Mouse (Mus musculus) adrenal gland, adult 18-20 months (tissue): ENCODE results near the gene Mab21l3. TPM values are rescaled to one million over a fixed set of nuclear protein-coding genes. Genes with fewer than 3 reads are reported as not detected.

Source experiments
- DNase-seq, 2 experiments: peaks; one replicate each; pipeline ENCODE4 v3.0.0; 2021 to 2022; ENCODE audit warnings: low spot score in 2 of 2
- long read RNA-seq, 2 experiments: library from polyadenylated mRNA; stranded (forward); transcript quantifications; one replicate each; pipeline ENCODE4 v2.0.0; 2021
- total RNA-seq, 2 experiments: library from RNA; stranded (reverse); gene quantifications; 1 replicate in 1 of 2; 2 replicates in 1 of 2; pipeline ENCODE4 v1.2.3; 2021

Mab21l3 gene
- under 1 TPM; 0.13 to 0.22 TPM for total RNA-seq
- long read RNA-seq, experiment 1, partial matches to known transcripts: 0 of 1 reads
- long read RNA-seq, experiment 1, other reads (novel, unspliced or antisense): 0 of 1 reads
- long read RNA-seq, experiment 2: 0 reads

DNA sequence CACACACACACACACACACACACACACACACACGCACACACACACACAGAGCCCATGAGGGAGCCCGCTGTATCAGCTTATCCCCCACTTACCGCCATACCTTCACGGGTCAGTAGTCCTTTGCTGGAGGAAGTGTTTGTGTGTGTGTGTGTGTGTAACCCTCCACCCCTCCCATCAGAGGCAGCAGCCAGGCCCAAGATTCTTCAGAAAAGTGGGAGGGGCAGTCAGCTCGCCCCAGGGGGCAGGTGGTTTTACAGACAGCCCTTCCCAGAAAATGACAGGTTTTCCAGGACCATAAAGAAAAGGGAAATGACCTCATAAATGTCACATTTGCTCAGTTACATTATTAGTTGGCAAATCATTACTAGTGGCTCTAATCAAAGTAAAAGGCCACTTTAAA is at the start of gene Mab21l3:
Gene Mab21l3, minus strand, starts transcription at position 144 of the 400 bp plus-strand sequence.
- DNase-seq: no peak

DNA sequence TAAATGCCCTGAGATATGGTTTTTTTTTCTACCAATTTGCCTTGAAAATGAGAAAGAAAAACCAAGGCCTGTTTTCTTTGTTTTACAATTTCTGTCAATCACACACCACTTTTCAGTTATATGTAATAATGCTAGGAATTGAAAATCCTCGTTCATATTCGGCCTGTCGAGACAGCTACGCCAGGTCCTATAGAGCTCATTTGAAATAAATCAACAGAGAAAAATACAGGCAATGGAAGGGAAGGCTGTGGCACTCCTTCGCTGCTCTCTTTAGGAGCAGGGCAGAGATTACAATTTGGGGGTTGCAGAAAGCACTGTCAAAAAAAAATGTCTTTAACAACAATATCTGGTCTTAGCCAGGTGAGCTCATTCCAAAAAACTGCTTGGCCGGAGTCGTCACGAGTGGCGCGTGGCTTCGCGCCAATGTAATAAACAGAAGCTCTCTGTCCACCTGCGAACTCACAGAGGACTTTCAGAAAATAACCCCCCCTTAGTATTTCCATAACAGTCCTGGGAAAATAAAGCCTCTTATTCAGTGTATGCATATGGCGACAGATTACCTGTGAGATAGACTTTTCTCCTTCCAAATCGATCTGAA is 48.7 kb upstream of the Mab21l3 start:
- DNase-seq: no peak

DNA sequence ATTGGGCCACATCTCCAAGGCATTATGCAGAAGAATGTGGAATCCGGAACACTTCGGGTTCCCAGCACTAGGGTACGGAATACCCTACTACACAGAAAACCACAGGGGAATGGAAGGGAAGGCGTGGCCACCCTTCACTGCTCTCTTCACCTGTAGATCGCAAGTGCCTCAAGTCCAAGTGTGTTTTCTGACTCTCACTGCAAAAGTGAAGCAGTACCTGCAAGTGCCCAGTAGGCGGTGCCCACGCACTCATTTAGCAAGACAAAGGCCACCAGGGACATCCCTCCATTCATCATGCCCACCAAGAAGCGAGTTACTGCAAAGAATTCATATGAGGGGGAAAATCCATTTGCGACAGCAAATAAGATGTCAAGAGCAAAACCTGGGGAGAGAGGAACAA is 48.1 kb upstream of the Mab21l3 start:
- peak; percentile 64 to 73 for DNase-seq

DNA sequence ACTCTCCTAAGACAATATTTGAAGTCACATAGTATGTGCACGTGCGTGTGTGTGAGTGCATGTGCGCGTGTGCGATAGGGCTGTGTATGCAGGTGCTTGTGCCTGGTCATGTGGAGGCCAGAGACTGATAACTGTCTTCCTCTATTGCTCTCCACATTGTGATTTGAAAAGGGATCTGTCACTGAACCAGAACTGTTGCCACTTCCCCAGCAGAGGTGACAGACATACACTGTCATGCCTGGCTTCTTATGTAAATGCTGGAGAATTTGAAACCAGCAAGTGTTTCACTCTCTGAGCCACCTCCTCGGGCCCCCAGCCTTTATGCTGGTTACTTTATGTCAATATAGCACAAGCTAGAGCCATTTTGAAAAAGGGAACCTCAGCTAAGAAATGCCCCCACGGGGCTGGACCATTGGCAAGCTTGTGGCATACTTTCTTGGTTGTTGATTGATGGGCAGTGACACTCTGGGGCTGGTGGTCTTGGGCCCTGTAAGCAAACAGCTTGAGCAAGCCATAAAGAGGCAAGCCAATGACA is 46.7 kb upstream of the Mab21l3 start:
- DNase-seq: no peak

DNA sequence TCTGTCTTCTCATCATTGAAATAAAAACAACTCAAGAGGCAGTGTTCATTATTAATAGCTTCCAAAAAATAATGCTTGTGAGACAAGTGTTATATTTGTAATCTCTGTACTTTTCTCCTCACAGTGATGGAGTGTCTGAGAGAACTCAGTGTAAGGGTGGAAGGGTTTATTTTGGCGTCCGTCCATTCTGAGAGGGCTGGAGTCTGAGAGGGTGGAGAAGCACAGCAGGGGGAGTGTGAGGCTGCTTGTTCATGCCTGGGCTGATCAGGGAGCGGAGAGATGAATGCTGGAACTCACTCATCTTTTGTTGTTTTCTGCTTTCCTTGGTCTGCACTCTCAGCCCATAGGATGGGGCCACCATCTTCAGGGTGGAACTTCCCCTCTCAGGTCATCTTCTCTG is 36.8 kb upstream of the Mab21l3 start:
- DNase-seq: no peak

DNA sequence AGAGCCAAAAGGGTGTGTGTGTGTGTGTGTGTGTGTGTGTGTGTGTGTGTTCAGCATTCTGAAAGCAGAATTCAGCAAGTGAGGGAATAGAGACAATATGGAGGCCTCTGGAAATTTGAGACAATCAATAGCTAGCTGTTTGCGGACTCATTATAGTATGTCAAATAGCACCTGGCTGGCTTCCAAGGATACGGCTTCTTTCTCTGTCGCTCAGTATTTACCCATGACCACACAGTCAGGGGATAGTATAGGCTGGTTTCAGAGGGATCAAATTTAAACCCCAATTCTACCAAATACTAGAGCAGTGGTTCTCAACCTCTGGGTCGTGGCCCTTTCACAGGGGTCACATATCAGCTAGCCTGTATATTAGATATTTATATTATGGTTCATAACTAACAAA is 36.3 kb upstream of the Mab21l3 start:
- DNase-seq: no peak

DNA sequence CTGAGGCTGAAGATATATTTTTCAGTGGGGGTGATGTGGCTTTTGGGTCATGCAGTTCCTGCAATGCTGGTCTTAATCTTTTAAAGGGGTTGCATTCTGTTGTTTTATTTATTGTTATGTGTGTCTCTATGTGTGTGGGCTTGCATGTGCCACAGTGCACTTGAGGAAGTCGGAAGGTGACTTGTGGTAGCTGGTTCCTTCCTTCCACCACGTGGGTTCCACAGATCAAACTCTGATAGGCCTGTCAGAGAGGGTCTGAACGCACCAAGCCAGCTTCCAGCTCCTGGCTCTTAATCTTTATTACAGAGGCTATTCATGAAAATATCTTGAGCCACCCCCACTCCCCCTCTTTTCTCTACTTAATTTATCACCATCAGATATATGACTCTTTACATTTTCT is 35.1 kb upstream of the Mab21l3 start:
- no peak for DNase-seq

DNA sequence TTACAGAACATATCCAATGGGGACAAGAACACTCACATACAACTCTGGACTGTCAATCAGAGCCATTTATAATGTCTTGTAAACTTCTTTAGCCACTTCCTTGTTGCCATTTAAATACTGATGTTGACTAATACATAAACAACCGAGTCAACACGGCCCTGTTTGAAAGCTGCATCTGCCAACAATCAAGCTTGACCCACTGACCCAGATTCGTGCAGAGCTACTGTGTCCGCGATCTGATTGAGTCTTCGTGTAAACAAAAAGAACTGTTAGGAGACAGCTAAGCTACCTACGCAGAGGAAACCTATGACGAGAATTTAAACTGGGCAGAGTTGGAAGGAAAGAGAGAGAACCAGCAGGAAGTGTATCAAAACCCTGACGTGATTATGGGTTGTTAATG is 33.0 kb upstream of the Mab21l3 start:
- DNase-seq: no peak

DNA sequence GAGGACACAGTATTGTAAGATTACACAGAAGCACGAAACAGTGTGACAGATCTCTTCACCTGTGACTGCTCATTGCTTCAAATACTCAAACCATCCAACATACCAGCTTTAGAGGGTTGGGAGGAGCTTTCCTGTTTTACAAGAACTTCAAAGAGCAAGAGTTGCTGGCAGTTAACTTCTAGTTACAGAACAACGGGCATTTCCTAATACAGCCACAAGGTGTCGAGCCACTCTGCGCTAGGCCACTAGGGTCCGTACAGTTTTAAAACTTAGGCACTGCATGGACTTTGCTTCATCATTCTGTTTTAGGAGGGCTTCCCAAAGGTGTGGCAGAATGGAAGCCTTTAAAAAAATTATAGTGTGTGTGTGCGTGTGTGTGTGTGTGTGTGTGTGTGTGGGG is 32.1 kb upstream of the Mab21l3 start:
- no peak for DNase-seq

DNA sequence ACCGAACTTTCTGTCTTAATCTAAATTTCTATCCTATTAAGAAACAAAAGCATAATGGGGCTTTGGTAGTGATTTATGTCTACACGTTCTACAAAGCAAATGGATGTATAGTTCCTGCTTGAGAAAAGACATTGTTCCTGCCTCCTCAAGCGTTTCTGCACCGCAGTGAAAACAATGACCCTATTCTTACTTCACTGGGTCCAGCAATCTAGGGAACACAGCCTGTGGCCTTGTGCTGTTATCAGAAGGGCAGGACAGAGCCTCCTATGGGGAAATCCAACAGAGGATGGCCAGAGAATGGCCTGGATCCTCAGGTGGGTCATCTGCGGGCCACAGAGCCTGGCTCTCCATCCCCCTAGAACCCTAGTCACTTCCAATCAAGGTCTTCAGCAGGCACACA is 29.4 kb upstream of the Mab21l3 start:
- no peak for DNase-seq

DNA sequence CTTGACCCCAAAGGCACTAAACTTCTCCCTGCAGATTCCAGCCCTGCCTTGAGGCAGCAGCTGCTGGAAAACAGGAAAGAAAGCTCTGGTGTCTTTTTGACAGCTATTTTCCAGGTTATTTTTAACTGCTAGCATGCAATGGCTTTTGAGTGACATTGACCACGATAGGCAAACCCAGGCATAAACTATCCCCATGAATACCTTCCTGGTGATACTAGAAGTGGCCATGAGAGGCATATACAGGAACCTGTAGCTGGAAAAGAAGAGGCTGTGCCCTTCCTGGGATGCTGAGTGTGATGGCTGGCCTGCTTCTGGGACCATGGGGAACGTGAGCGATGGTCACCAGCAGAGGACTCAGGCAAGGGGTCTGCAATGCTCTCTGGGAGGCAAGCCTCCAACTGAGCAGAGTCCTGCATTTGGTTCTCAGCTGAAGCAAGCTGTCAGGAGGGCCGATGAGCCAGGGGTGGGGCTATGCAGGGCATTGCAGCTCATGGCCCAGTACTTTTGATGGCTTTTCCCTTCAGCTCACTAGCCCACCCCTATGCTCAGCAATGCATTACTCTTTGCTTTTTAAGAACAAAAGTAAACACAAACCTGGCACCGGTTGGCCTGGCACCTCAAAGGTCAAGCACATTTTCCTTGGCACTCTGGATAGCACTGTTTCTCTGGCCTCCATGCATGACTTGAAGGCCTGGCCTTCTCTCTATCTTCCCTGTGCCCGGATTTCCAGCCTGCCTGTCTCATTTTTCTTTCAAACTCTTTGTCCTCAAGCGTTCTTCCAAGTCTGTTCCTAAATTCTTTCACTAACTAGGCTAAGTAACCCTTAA is 27.9 kb upstream of the Mab21l3 start:
- DNase-seq: no peak

DNA sequence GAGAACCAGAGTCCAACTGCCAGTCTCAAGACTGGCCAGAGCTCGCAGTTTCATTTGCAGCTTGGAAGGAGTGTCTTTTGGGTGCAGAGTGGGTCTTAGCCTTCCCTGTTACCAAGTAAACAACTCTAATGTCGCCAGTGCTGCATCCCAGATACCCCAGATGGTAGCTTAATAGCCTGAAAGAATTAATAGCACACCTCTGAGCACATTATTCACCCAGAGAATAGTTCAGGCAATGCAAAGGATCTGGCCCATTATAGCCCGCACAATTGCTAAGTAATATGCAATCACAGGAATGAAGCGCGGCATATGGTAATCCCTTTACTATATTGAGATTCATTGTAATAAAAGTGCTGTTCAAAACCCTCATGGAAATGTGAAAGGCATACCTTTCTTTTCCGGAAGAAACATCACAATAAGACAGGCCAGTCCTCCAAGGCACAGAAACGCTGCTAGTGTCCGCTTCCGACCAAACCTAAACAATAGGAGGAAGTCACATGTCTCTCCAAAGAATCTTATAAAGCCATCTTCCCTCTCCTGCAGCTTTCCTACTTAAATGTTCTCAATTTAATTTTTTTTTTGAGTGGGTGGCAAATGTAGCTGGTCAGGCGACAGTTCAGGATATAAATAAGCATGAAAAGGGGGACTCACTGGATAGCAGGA is 26.6 kb upstream of the Mab21l3 start:
- DNase-seq: no peak

DNA sequence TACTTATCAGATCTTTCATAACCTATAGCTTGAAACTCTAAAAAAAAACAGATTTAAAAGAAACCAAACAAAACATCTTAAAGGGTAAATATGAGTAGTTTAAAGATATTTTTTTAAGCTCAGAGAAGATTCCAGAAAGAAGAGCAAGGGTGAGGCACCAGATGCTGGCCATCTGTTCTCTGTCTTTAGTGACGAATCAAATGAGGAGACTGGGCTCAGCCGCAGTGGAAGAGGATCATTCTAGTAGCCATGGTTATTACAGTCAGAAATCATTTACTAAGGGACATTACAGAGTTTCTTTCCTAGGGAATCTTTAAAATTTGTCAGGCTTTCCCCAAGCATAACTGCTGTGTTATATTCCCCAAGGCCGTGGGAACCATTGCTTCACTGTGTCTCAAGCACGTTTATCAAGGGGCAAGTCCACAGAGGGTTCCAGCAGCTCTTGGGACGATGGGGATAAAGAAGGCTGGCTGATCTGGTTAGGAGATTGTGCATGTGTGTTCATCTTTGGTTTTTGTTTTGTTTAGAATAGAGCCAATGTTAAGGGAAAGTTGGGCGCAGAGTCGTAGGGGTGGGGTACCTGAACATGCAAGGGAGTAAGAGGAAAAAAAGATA is 24.4 kb upstream of the Mab21l3 start:
- DNase-seq: no peak

DNA sequence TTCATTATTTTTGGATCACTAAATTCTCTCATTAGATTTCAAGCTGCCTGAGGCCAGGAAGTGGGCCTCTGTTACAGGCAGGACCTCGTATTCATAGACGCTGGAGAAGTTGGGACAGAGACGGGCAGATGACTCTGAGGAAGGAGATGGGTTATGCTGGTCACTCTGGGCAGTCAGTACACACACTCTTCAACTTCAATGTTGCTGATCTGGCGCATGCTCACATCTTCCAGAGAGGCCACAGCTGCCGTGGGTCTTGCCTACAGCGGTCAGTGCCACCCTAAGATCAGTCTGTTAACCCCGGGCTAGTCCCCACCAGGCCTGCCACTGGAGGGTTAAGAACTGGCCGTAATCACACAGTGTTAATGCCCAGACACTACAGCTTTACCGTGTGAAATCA is 23.2 kb upstream of the Mab21l3 start:
- no peak for DNase-seq

DNA sequence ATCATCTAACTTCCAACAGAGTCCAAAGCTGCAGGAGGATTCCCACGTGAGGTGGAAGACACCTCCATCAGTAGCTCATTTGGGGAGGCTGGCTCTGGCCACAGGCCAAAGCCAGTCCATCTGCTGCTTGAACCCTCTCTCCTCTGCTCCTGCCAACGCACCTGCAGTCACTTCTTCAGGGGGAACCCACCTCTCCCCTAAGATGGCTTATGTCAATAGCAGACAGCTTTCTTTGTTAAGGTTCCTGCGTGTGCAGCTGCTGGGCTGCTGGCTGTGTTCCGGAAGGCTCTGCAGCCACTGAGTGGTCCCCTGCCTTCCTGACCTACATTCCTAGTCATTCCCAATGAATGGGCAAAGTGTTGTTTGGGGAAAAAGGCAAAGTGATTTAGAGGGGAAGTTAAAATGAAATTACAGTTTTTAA is 18.3 kb upstream of the Mab21l3 start:
- no peak for DNase-seq

DNA sequence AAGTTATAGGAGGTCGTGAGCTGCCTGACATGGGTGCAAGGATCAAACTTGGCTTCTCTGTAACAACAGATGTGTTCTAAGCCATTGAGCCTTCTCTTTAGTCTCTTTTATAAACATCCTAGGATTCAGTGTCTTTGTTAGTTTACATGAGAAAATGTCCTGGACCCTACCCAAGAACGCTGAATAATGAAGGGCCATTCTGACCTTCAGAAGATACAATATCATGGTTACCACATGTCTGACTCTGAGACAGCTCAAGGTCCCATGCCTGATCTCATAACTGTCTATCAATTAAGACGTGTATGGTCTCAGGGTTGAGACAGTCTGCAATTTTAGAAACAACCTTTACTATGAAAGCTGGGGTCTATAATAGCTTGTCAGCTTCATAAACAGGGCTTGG is 13.1 kb upstream of the Mab21l3 start:
- DNase-seq: peak in 1 of 2 experiments; percentile 12

DNA sequence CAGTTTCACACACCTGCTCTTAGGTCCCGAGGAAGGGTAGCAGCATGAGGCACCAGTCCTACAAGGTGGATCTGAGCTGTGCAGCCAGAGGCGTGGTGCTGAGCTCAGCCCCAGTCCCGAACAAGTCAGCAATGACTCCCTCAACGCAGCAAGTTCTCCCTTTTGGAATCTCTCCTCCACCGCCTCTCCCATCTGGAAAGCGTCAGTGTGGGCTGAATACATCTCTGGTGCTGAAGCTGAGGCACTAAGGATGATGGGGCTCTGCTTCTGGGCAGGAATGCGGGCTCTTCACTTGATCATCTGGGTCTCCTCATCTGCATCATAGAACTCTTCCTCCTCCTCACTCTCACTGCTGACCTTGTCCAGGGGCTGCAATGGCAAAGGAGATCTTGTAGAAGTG is 11.4 kb upstream of the Mab21l3 start:
- DNase-seq: no peak

DNA sequence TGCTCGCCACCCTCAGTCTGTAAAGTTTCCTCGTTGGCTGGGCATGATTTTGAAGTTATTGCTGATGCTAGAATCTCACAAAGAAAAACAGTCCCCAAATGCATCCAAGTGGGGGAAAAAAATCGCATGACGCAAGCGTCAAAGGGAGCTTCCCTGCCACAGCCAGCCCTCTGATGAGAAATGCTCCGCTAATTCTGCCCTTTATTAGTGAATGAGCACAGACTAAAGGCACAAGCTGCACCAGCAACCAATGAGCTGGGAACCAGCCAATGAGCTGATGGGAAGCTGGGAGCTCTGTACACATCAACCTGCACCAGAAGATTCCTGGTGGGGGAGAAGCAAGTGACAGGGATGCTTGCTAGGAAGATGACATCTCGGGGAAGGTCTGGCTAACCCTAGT is 11.0 kb upstream of the Mab21l3 start:
- no peak for DNase-seq

DNA sequence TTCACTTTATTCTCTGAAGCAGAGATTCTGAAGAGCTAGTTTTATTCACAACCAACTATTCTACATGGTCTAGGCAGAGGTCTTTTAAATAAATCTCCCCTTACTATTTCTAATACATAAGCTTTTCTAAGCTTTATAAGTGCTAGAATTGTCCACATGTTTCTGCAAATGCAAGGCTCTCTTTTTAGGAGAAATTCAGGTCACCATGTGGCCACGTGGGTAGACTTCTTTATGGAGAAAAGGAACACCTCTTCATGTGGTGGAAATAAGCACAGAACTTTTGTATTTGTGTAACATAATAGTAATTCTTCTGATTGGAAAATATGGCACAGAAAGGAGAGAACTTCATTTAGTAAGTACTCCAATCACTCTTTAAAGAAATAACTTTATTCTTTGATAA is 5.3 kb upstream of the Mab21l3 start:
- no peak for DNase-seq

DNA sequence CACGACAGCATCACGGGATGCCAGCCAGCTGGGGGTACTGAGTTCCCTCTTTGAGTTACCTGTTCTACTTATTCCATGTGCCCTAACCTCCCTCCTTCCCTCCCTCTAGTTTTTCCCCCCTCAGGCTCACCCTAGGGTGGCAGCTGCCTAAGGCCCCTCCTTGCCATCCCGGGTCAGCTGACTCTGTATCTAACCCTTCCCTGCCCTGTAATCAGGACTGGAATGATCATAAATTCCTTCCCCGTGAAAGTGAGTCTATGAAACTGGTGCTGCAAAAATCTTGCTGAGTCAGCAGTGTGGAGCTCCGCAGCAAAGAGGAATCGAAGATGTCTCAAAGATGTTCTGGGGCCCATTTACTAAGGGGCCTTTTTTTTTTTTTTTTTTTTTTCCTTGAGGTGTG is 2.6 kb upstream of the Mab21l3 start:
- no peak for DNase-seq

DNA sequence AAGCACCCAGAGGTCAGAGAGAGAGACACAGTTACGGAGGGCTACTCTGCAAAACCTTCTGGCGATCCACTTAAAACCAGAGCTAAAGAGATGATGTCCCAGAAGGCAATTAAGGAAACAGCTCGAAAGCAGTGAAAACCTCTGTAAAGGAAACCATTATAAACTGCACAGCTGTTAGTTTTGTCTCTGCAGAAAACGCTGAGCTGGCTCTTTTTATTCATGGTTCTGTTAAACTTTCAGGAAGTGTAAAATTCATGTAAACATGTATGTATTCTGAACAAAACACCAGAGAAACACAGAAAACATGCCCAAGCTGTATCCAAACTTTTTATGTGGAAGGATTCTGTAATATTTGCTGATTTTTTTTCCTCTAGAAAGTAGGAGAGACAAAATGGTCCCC is 2.7 kb downstream of the Mab21l3 start:
- no peak for DNase-seq
